Mouse (Mus musculus): ENCODE measurements around the gene Micall1.

DNA sequence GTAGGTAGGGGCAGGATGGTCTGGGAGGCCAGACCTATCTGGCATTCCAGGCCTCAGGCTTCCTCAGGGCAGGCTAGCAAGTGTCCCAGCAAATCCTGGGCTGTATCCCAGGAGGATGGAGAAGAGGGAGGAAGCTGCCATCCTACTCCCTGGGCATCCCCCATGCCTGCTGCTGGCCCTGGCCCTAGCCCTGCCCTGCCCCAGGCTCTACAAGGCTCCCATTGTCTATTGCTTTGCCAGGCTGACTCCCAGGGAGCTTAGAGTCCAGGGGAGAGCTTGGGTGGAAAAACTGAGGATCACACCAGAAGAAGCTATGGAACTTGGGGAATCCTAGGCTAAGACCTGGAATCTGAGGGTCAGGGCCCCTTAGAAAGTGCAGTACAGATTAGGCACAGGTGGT, 7.2 kb upstream of the Micall1 start:
- TF ChIP-seq CTCF (IDR thresholded peaks at IDR 0.05): no peak
- TF ChIP-seq EP300 (IDR thresholded peaks at IDR 0.05): no peak
